Mouse (Mus musculus) heart, adult 2 months (tissue): ENCODE data around the gene Gm30191. TPM values are rescaled to one million over a fixed set of nuclear protein-coding genes. Genes with fewer than 3 reads are reported as not detected.

Source experiments
- DNase-seq, 2 experiments: peaks; one replicate each; pipeline ENCODE4 v3.0.0; 2021
- H3K27ac ChIP-seq: fragments of 200-600 bp; 2 replicates; pipeline ENCODE4 v1.8.1; 2022
- H3K27me3 ChIP-seq: fragments of 200-500 bp; 2 replicates; pipeline ENCODE4 v1.6.1; 2012; ENCODE audit warnings: mild to moderate bottlenecking, low read length, inconsistent platforms, mixed read lengths; ENCODE audit not compliant: control insufficient read depth, insufficient read depth
- H3K36me3 ChIP-seq: fragments of 200-500 bp; 2 replicates; pipeline ENCODE4 v1.6.1; 2012; ENCODE audit warnings: low read length, inconsistent platforms; ENCODE audit not compliant: control insufficient read depth, insufficient read depth
- H3K4me1 ChIP-seq: fragments of 200-500 bp; 2 replicates; pipeline ENCODE4 v1.6.1; 2011; ENCODE audit warnings: low read length; ENCODE audit not compliant: control insufficient read depth, insufficient read depth
- H3K4me3 ChIP-seq: fragments of 200-600 bp; 2 replicates; pipeline ENCODE4 v1.8.1; 2022
- H3K79me2 ChIP-seq: fragments of 200-500 bp; replicated peaks from 2 replicates; pipeline ENCODE4 v1.6.1; 2012; ENCODE audit warnings: mild to moderate bottlenecking, inconsistent platforms, low read length, moderate library complexity, mixed read lengths; ENCODE audit not compliant: control insufficient read depth, insufficient read depth
- H3K9ac ChIP-seq: fragments of 200-500 bp; 2 replicates; pipeline ENCODE4 v1.6.1; 2012; ENCODE audit warnings: low read depth, mild to moderate bottlenecking, control low read depth, inconsistent platforms, low read length, mixed read lengths
- CTCF ChIP-seq: fragments of 200-600 bp; IDR thresholded peaks from 2 replicates; pipeline ENCODE4 v1.8.1; 2022; ENCODE audit warnings: antibody characterized with exemption, mild to moderate bottlenecking, moderate library complexity
- EP300 ChIP-seq: fragments of 200-500 bp; IDR thresholded peaks from 2 replicates; pipeline ENCODE4 v1.6.1; 2011; ENCODE audit warnings: low read depth, low read length, control low read depth; ENCODE audit not compliant: insufficient read depth
- POLR2A ChIP-seq: fragments of 200-500 bp; IDR thresholded peaks from 2 replicates; pipeline ENCODE4 v1.6.1; 2011; ENCODE audit warnings: mild to moderate bottlenecking, low read depth, low read length, control low read depth; ENCODE audit not compliant: insufficient read depth
- WGBS: fragments of 180-500 bp; shearing (Covaris S2); methylation state at CpG from one replicate; pipeline ENCODE4 v1.1.7; 2018; 5-methylcytosine and 5-hydroxymethylcytosine counted together
- intact Hi-C: fragments of 180-260 bp; cut with DNase I; formaldehyde crosslinking; loops from one replicate; pipeline ENCODE4 v1.15.1; 2025
- polyA plus RNA-seq: library from polyadenylated mRNA; depleted of rRNA; stranded (reverse); fragments of >200 nt; gene quantifications from 2 replicates; pipeline ENCODE4 v1.2.3, GENCODE M21; 2012
- total RNA-seq, 2 experiments: library from RNA; stranded (reverse); gene quantifications; 2 replicates each; pipeline ENCODE4 v1.2.3; 2021

Gm30191 gene
- total and polyA plus RNA-seq, 3 experiments = not detected

GRCm38 (mm10) chr4:134257198-134258009 lies 10.7 kb downstream of the Gm30191 start:
- Histone ChIP-seq H3K4me1 (peaks cover 7% of the 10 kb centered on the region), H3K4me3 (no peak overlapping the region), H3K27ac (peak overlapping the region; percentile 75), H3K9ac (no peak overlapping the region), H3K79me2 (no peaks in the 10 kb centered on the region), H3K36me3 (no peaks in the 10 kb centered on the region), H3K27me3 (no peaks in the 10 kb centered on the region)
- intact Hi-C loops = no loop called here
- peak; percentile 26 to 38 for DNase-seq
- 38% methylated on average over 11 of the region's 11 CpGs for WGBS
- TF ChIP-seq POLR2A (0 out of 2 replicates have a peak, but pooled peaks have one; percentile 20), CTCF (no peak), EP300 (no peak)

- no peaks in the 10 kb centered on the region for H3K27me3 ChIP-seq
- no peak overlapping the region for H3K9ac ChIP-seq
- intact Hi-C loops = no loop called here
- H3K36me3 ChIP-seq = no peaks in the 10 kb centered on the region
- no peak for DNase-seq
- 45% methylated on average over 11 of the region's 11 CpGs for WGBS
- H3K4me1 ChIP-seq = peaks cover 7% of the 10 kb centered on the region
- peak overlapping the region; percentile 75 for H3K27ac ChIP-seq
- TF ChIP-seq POLR2A = no peak
- no peak for TF ChIP-seq CTCF
- no peak for TF ChIP-seq EP300
- H3K79me2 ChIP-seq = no peaks in the 10 kb centered on the region
- H3K4me3 ChIP-seq = no peak overlapping the region
Observed at GRCm38 (mm10) chr4:134258354-134258753, 11.6 kb downstream of the Gm30191 start.

- H3K36me3 ChIP-seq = no peaks in the 10 kb centered on the region
Observed at GRCm38 (mm10) chr4:134263191-134263590, 16.5 kb downstream of the Gm30191 start.

GRCm38 (mm10) chr4:134265860-134266585 lies 19.3 kb downstream of the Gm30191 start:
- Histone ChIP-seq H3K4me3 (no peak overlapping the region), H3K36me3 (no peaks in the 10 kb centered on the region), H3K79me2 (no peaks in the 10 kb centered on the region), H3K4me1 (peaks cover 4% of the 10 kb centered on the region; the same call in 1 of the 2 replicates), H3K27ac (peak overlapping the region; percentile 47; the same call in 1 of the 2 replicates), H3K9ac (no peak overlapping the region), H3K27me3 (no peaks in the 10 kb centered on the region)
- no peak for DNase-seq
- peak; percentile 21; the same call in 1 of the 2 replicates for TF ChIP-seq CTCF
- no peak for TF ChIP-seq EP300
- no peak for TF ChIP-seq POLR2A
- WGBS = 54% methylated on average over 9 of the region's 9 CpGs
- intact Hi-C loops = no loop called here

More at GRCm38 (mm10) chr4:134263191-134263590, 16.5 kb downstream of the Gm30191 start:
- Histone ChIP-seq H3K27me3 (no peaks in the 10 kb centered on the region), H3K27ac (no peak overlapping the region), H3K9ac (no peak overlapping the region), H3K79me2 (no peaks in the 10 kb centered on the region), H3K4me3 (no peak overlapping the region), H3K4me1 (peaks cover 4% of the 10 kb centered on the region; the same call in 1 of the 2 replicates)
- peak in 1 of 2 experiments; percentile 69 for DNase-seq
- intact Hi-C loops = loop anchor here (5.0 kb wide), 2 partner anchors 94 to 124 kb away; no protein-coding TSS in a partner anchor
- WGBS = 30% methylated on average over 6 of the region's 6 CpGs
- TF ChIP-seq CTCF (peak; percentile 86), POLR2A (no peak), EP300 (0 out of 2 replicates have a peak, but pooled peaks have one; percentile 42)

GRCm38 (mm10) chr4:134268102-134268655 lies 21.4 kb downstream of the Gm30191 start:
- DNase-seq = no peak
- intact Hi-C loops = loop anchor here (1.0 to 2.0 kb wide), 2 partner anchors 19 kb away; partner anchors contain the start of gene Pdik1l
- no peak for TF ChIP-seq EP300
- TF ChIP-seq CTCF = peak; percentile 71
- no peak overlapping the region for H3K27ac ChIP-seq
- H3K79me2 ChIP-seq = no peaks in the 10 kb centered on the region
- no peak overlapping the region for H3K4me3 ChIP-seq
- 62% methylated on average over 19 of the region's 19 CpGs for WGBS
- no peaks in the 10 kb centered on the region for H3K36me3 ChIP-seq
- no peaks in the 10 kb centered on the region for H3K27me3 ChIP-seq
- H3K4me1 ChIP-seq = peaks cover 4% of the 10 kb centered on the region; the same call in 1 of the 2 replicates
- no peak overlapping the region for H3K9ac ChIP-seq
